Mouse (Mus musculus) spleen, postnatal 14 days (tissue): ENCODE data around the gene Gm11114.

ENCODE experiments used
- DNase-seq, 2 experiments: peaks; one replicate each; pipeline ENCODE4 v3.0.0; 2021 to 2022; ENCODE audit warnings: low spot score in 2 of 2

Gene Gm11114

DNA sequence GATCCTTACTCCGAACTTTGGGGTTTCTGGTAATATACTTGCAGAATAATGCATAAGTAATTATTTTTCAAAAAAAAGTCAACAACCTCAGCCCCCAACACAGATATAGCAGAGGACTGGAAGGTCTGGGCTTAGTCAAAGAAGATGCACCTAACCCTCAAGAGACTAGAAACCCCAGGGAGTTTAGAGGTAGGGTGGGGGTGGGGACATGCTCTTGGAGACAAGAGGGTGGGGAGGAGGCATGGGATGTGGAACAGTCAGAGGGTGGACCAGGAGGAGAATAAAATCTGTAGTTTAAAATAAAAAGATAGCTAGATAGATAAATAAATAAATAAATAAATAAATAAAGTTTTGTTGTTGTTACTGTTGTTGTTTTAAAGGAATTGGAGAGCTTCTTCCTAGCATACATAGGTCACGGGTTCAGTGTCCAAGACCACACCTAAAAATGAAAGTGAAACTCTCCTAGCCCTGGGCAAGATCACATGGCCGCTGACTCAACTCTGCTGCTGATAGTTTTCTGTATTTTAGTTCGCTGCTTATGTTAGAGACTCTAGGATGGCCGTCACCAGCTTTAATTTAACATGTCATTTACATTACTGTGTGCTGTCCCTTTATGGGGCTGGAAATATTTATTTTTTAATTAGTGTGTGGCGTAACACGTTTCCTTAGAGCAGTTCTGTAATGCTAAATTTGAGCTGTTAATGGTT lies 44.7 kb downstream of the Gm11114 start:
- DNase-seq: no peak
